Mouse (Mus musculus) heart, embryonic 16.5 days (tissue): ENCODE data around the gene Adamtsl5. TPM values are rescaled to one million over a fixed set of nuclear protein-coding genes. Genes with fewer than 3 reads are reported as not detected.

ENCODE experiments used
- ATAC-seq: fragments of 200-750 bp; cut with Nextera tagmentation; replicated peaks from 2 replicates; pipeline ENCODE4 v1.8.0; 2017; ENCODE audit warnings: moderate number of reproducible peaks; ENCODE audit not compliant: insufficient read depth, low FRiP score; ENCODE audit errors: extremely low read depth
- H3K27ac ChIP-seq: fragments of 300-500 bp; sonication (generic); 2 replicates; pipeline ENCODE4 v1.5.1; 2014; ENCODE audit warnings: mild to moderate bottlenecking, low read length, control low read depth, moderate library complexity
- H3K27me3 ChIP-seq: fragments of 300-500 bp; sonication (generic); 2 replicates; pipeline ENCODE4 v1.6.1; 2014; ENCODE audit warnings: low read length, mixed read lengths; ENCODE audit not compliant: control insufficient read depth, insufficient read depth
- H3K36me3 ChIP-seq: fragments of 300-500 bp; sonication (generic); 2 replicates; pipeline ENCODE4 v1.6.1; 2014; ENCODE audit not compliant: control insufficient read depth, insufficient read depth
- H3K4me1 ChIP-seq: fragments of 300-500 bp; sonication (generic); 2 replicates; pipeline ENCODE4 v1.6.1; 2014; ENCODE audit warnings: low read length, mixed read lengths; ENCODE audit not compliant: control insufficient read depth, insufficient read depth
- H3K4me2 ChIP-seq: fragments of 300-500 bp; sonication (generic); 2 replicates; pipeline ENCODE4 v1.6.1; 2014; ENCODE audit warnings: low read depth, mild to moderate bottlenecking, control low read depth, low read length
- H3K4me3 ChIP-seq: fragments of 300-500 bp; sonication (generic); 2 replicates; pipeline ENCODE4 v1.5.1; 2014; ENCODE audit warnings: mild to moderate bottlenecking, control low read depth, low read length
- H3K9ac ChIP-seq: fragments of 300-500 bp; sonication (generic); 2 replicates; pipeline ENCODE4 v1.6.1; 2014; ENCODE audit warnings: low read length, control low read depth
- H3K9me3 ChIP-seq: fragments of 300-500 bp; sonication (generic); replicated peaks from 2 replicates; pipeline ENCODE4 v1.6.1; 2016; ENCODE audit warnings: low read length; ENCODE audit not compliant: control insufficient read depth
- WGBS: fragments of 180-500 bp; shearing (Covaris S2); extraction: QIAGEN DNeasy Blood & Tissue Kit; methylation state at CpG from one replicate; pipeline ENCODE4 v1.1.7; 2014; 5-methylcytosine and 5-hydroxymethylcytosine counted together
- polyA plus RNA-seq: library from polyadenylated mRNA; unstranded; fragments of >200 nt; fragmentation: Nextera tagmentation; extraction: Ambion mirVana; gene quantifications from 2 replicates; pipeline ENCODE4 v1.2.1, GENCODE M21; 2015

Gene Adamtsl5
- 15.5 and 16.0 TPM in 2 replicates for polyA plus RNA-seq

DNA sequence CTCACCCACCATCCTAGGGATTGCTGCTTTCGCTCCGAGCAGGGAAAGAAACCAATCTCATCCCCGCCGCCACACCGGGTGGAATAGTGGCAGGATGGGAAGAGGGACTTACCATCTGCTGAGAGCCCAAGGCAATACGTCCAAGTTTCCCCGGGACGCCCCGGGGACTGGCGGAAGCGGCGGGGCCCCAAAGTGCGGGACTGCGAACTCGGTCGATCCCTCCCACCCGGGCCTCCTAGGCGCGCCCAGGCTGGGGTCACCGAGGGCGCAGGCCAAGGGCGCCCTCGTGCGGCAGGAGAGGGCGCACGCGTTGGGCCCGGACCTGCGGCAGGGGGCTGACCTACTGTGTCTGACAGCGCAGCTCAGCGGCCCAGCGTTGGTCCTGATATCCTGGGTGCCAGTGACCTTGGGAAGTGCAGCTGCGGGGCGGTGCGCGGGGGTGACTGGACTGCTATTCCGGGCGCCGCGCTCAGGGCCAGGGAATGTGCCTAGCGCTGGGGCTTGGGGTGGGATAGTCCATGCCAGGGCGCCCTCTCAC, at the start of gene Adamtsl5:
TSS of gene Adamtsl5 (minus strand) at position 169 of the 538 bp plus-strand sequence.
- Histone ChIP-seq H3K27ac (0 out of 2 replicates have a peak within 1 kb of the TSS, but pooled peaks have one; percentile 22), H3K36me3 (no peaks in the 10 kb centered on the region), H3K9ac (peak within 1 kb of the TSS; percentile 64), H3K27me3 (peaks cover 68% of the 10 kb centered on the region), H3K9me3 (no peaks in the 10 kb centered on the region), H3K4me1 (peaks cover 29% of the 10 kb centered on the region), H3K4me2 (peak within 1 kb of the TSS; percentile 64), H3K4me3 (peak within 1 kb of the TSS; percentile 51)
- 2% methylated on average over 34 of the region's 42 CpGs for WGBS
- ATAC-seq: peak; percentile 55

- WGBS: 49% methylated on average over 8 of the region's 8 CpGs
- H3K9me3 ChIP-seq: no peaks in the 10 kb centered on the region
- peak overlapping the region; percentile 37; the same call in 1 of the 2 replicates for H3K27ac ChIP-seq
- H3K36me3 ChIP-seq: peaks cover 38% of the 10 kb centered on the region
- peak overlapping the region; percentile 90 for H3K4me2 ChIP-seq
- peak overlapping the region; percentile 81 for H3K4me3 ChIP-seq
- ATAC-seq: no peak
- peaks cover 25% of the 10 kb centered on the region for H3K4me1 ChIP-seq
- peak overlapping the region; percentile 96 for H3K9ac ChIP-seq
- H3K27me3 ChIP-seq: no peaks in the 10 kb centered on the region
Measured at GRCm38 (mm10) chr10:80397524-80398173, 49.4 kb upstream of the Adamtsl5 start.

- no peak for ATAC-seq
- H3K36me3 ChIP-seq: peaks cover 39% of the 10 kb centered on the region
- no peaks in the 10 kb centered on the region for H3K27me3 ChIP-seq
- H3K9me3 ChIP-seq: no peaks in the 10 kb centered on the region
- H3K4me1 ChIP-seq: peaks cover 25% of the 10 kb centered on the region
- peak overlapping the region; percentile 96; the same call in 1 of the 2 replicates for H3K9ac ChIP-seq
- peak overlapping the region; percentile 90 for H3K4me2 ChIP-seq
- whole genome bisulfite sequencing: 81% methylated on average over 11 of the region's 11 CpGs
- H3K4me3 ChIP-seq: 0 out of 2 replicates have a peak overlapping the region, but pooled peaks have one; percentile 1
- no peak overlapping the region for H3K27ac ChIP-seq
Measured at GRCm38 (mm10) chr10:80396822-80397523, 48.8 kb upstream of the Adamtsl5 start.

DNA sequence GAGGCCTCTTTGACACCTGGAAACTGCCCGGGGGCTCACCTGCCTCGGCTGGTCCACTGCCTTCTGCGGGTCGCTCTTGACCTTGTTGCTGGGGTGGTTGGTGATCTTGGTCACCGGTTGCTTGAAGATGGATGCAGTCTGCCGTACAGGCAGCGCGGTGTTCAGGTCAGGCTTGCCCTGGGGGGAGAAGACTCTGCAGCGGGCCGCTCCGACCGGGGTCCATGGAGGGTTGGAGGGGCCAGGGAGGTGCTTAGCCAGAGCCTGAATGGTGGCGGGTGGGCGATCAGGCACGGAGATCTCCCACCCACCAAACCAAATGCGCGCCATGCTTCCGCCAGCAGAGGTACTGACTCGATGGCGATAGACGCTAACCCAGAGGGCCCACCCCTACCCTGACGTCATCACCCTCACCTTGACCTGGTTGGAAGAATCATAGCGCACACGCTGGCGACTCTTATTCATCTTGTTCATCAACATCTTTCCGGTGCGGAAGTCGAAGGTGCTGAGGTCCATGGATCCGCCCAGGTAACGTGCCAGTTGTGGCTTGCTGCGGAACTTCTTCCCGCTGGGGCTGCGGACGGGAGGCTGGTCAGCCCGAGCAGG, 46.9 kb upstream of the Adamtsl5 start:
- H3K27me3 ChIP-seq: no peaks in the 10 kb centered on the region
- 93% methylated on average over 35 of the region's 35 CpGs for WGBS
- ATAC-seq: no peak
- no peak overlapping the region for H3K9ac ChIP-seq
- H3K36me3 ChIP-seq: peaks cover 42% of the 10 kb centered on the region
- H3K27ac ChIP-seq: no peak overlapping the region
- H3K4me3 ChIP-seq: no peak overlapping the region
- no peak overlapping the region for H3K4me2 ChIP-seq
- H3K4me1 ChIP-seq: peaks cover 17% of the 10 kb centered on the region
- no peaks in the 10 kb centered on the region for H3K9me3 ChIP-seq

DNA sequence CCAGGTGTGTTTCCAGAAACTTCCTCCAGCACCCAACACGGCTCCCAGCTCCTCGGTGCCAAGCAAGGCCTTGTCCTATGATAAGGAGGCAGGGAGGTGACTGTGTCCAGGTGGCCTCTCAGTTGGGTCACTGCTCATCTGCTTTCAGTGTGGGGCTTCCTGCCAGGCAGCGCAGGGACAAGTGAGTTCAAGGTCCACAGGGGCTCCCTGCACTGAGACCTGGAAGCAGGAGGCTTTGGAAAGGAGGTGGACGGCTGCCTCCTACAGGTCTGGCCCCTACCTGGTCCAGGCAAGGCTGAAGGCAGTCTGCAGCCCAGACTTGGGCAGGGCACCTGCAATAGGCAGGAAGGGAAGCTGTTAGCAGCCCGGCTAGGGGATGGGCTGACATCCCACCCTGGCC, 44.5 kb upstream of the Adamtsl5 start:
- H3K4me3 ChIP-seq: no peak overlapping the region
- no peaks in the 10 kb centered on the region for H3K27me3 ChIP-seq
- 89% methylated on average over 5 of the region's 5 CpGs for WGBS

GRCm38 (mm10) chr10:80390697-80391096, 42.5 kb upstream of the Adamtsl5 start:
- H3K27me3 ChIP-seq: no peaks in the 10 kb centered on the region
- ATAC-seq: no peak
- H3K4me2 ChIP-seq: no peak overlapping the region
- H3K4me1 ChIP-seq: peaks cover 5% of the 10 kb centered on the region
- peaks cover 42% of the 10 kb centered on the region for H3K36me3 ChIP-seq
- H3K4me3 ChIP-seq: no peak overlapping the region
- H3K9ac ChIP-seq: no peak overlapping the region
- WGBS: 84% methylated on average over 9 of the region's 9 CpGs
- no peaks in the 10 kb centered on the region for H3K9me3 ChIP-seq
- no peak overlapping the region for H3K27ac ChIP-seq

More for the DNA sequence above, 44.5 kb upstream of the Adamtsl5 start:
- Histone ChIP-seq H3K27ac (no peak overlapping the region), H3K4me2 (no peak overlapping the region), H3K9ac (no peak overlapping the region), H3K36me3 (peaks cover 42% of the 10 kb centered on the region), H3K4me1 (peaks cover 14% of the 10 kb centered on the region), H3K9me3 (no peaks in the 10 kb centered on the region)
- ATAC-seq: no peak

- H3K9me3 ChIP-seq: no peaks in the 10 kb centered on the region
Measured at GRCm38 (mm10) chr10:80389185-80389708, 41.0 kb upstream of the Adamtsl5 start.

GRCm38 (mm10) chr10:80388731-80389130, 40.5 kb upstream of the Adamtsl5 start:
- WGBS: 38% methylated on average over 2 of the region's 2 CpGs
- ATAC-seq: no peak
- Histone ChIP-seq H3K27ac (no peak overlapping the region), H3K4me3 (no peak overlapping the region), H3K4me1 (peaks cover 22% of the 10 kb centered on the region), H3K9me3 (no peaks in the 10 kb centered on the region), H3K4me2 (no peak overlapping the region), H3K9ac (no peak overlapping the region), H3K27me3 (no peaks in the 10 kb centered on the region), H3K36me3 (peaks cover 28% of the 10 kb centered on the region)

More at GRCm38 (mm10) chr10:80389185-80389708, 41.0 kb upstream of the Adamtsl5 start:
- H3K9ac ChIP-seq: no peak overlapping the region
- H3K36me3 ChIP-seq: peaks cover 33% of the 10 kb centered on the region
- peaks cover 19% of the 10 kb centered on the region for H3K4me1 ChIP-seq
- H3K4me3 ChIP-seq: no peak overlapping the region
- no peak for ATAC-seq
- 63% methylated on average over 4 of the region's 4 CpGs for WGBS
- no peak overlapping the region for H3K4me2 ChIP-seq
- H3K27me3 ChIP-seq: no peaks in the 10 kb centered on the region
- no peak overlapping the region for H3K27ac ChIP-seq
